Mouse (Mus musculus) heart, embryonic 10.5 days (tissue): Measurements from ENCODE around the gene Grm3. TPM values are rescaled to one million over a fixed set of nuclear protein-coding genes. Genes with fewer than 3 reads are reported as not detected.

Experiments
- DNase-seq: peaks from one replicate; pipeline ENCODE4 v3.0.0-alpha.2; 2017; ENCODE audit warnings: low spot score
- H3K27ac ChIP-seq: fragments of 300-500 bp; sonication (generic); 2 replicates; pipeline ENCODE4 v1.5.1; 2016; ENCODE audit warnings: mild to moderate bottlenecking
- H3K27me3 ChIP-seq: fragments of 300-500 bp; sonication (generic); 2 replicates; pipeline ENCODE4 v1.6.1; 2016; ENCODE audit warnings: mild to moderate bottlenecking; ENCODE audit not compliant: poor library complexity, insufficient read depth, severe bottlenecking
- H3K36me3 ChIP-seq: fragments of 300-500 bp; sonication (generic); 2 replicates; pipeline ENCODE4 v1.6.1; 2016; ENCODE audit warnings: mild to moderate bottlenecking, moderate library complexity
- H3K4me1 ChIP-seq: fragments of 300-500 bp; sonication (generic); 2 replicates; pipeline ENCODE4 v1.6.1; 2016; ENCODE audit warnings: mild to moderate bottlenecking
- H3K4me3 ChIP-seq: fragments of 300-500 bp; sonication (generic); 2 replicates; pipeline ENCODE4 v1.5.1; 2016; ENCODE audit warnings: mild to moderate bottlenecking, moderate library complexity
- H3K9me3 ChIP-seq: fragments of 300-500 bp; sonication (generic); 2 replicates; pipeline ENCODE4 v1.6.1; 2016; ENCODE audit warnings: mild to moderate bottlenecking, moderate library complexity
- WGBS: fragments of 180-500 bp; shearing (Covaris S2); methylation state at CpG from one replicate; pipeline ENCODE4 v1.1.7; 2016; 5-methylcytosine and 5-hydroxymethylcytosine counted together
- polyA plus RNA-seq: library from polyadenylated mRNA; unstranded; fragments of >200 nt; fragmentation: Nextera tagmentation; extraction: Ambion mirVana; gene quantifications from 2 replicates; pipeline ENCODE4 v1.2.1, GENCODE M21; 2016

The Grm3 gene
- 0.13 TPM in 1 of 2 replicates, not detected in the other for polyA plus RNA-seq

- no peak for DNase-seq
- 1% methylated on average over 25 of the region's 25 CpGs for WGBS
These were observed at the start of gene Grm3 for GRCm38 (mm10) chr5:9724956-9725600. TSS of gene Grm3 (minus strand) at chr5:9725170.

GRCm38 (mm10) chr5:9755751-9756150 is 30.8 kb upstream of the Grm3 start:
- Histone ChIP-seq H3K27ac (no peak overlapping the region), H3K4me3 (no peak overlapping the region), H3K9me3 (no peaks in the 10 kb centered on the region), H3K4me1 (no peaks in the 10 kb centered on the region), H3K27me3 (no peaks in the 10 kb centered on the region), H3K36me3 (no peaks in the 10 kb centered on the region)
- DNase-seq, result no peak
- WGBS, result 68% methylated on average over 2 of the region's 2 CpGs

More at GRCm38 (mm10) chr5:9724956-9725600, at the start of gene Grm3:
- peaks cover 13% of the 10 kb centered on the region for H3K4me1 ChIP-seq
- H3K4me3 ChIP-seq, result peak within 1 kb of the TSS; percentile 63
- H3K27me3 ChIP-seq, result peaks cover 22% of the 10 kb centered on the region
- H3K27ac ChIP-seq, result no peak within 1 kb of the TSS
- no peaks in the 10 kb centered on the region for H3K36me3 ChIP-seq
- H3K9me3 ChIP-seq, result no peaks in the 10 kb centered on the region

- H3K9me3 ChIP-seq, result no peaks in the 10 kb centered on the region
- DNase-seq, result no peak
- H3K4me3 ChIP-seq, result no peak overlapping the region
- no peaks in the 10 kb centered on the region for H3K4me1 ChIP-seq
- H3K27ac ChIP-seq, result no peak overlapping the region
- H3K36me3 ChIP-seq, result no peaks in the 10 kb centered on the region
- no peaks in the 10 kb centered on the region for H3K27me3 ChIP-seq
- 79% methylated on average over 5 of the region's 5 CpGs for WGBS
These were observed 23.2 kb upstream of the Grm3 start for GRCm38 (mm10) chr5:9748184-9748583.

GRCm38 (mm10) chr5:9744120-9744519 is 19.1 kb upstream of the Grm3 start:
- Histone ChIP-seq H3K4me3 (no peak overlapping the region), H3K9me3 (no peaks in the 10 kb centered on the region), H3K4me1 (no peaks in the 10 kb centered on the region), H3K36me3 (no peaks in the 10 kb centered on the region), H3K27ac (no peak overlapping the region), H3K27me3 (no peaks in the 10 kb centered on the region)
- no peak for DNase-seq
- WGBS, result 81% methylated on average over 5 of the region's 5 CpGs

- H3K4me1 ChIP-seq, result peaks cover 13% of the 10 kb centered on the region
- under 1% methylated on average over 22 of the region's 22 CpGs for WGBS
- peak; percentile 75 for DNase-seq
- H3K36me3 ChIP-seq, result no peaks in the 10 kb centered on the region
- peaks cover 22% of the 10 kb centered on the region for H3K27me3 ChIP-seq
- H3K4me3 ChIP-seq, result peak overlapping the region; percentile 63
- no peak overlapping the region for H3K27ac ChIP-seq
- no peaks in the 10 kb centered on the region for H3K9me3 ChIP-seq
These were observed 765 bp upstream of the Grm3 start for GRCm38 (mm10) chr5:9725601-9726268.

- no peaks in the 10 kb centered on the region for H3K9me3 ChIP-seq
- 4% methylated on average over 13 of the region's 13 CpGs for WGBS
- H3K27ac ChIP-seq, result no peak overlapping the region
- peaks cover 22% of the 10 kb centered on the region for H3K27me3 ChIP-seq
- DNase-seq, result no peak
- H3K4me3 ChIP-seq, result peak overlapping the region; percentile 63
- H3K36me3 ChIP-seq, result no peaks in the 10 kb centered on the region
- peaks cover 13% of the 10 kb centered on the region for H3K4me1 ChIP-seq
These were observed 549 bp downstream of the Grm3 start for GRCm38 (mm10) chr5:9724287-9724955.

GRCm38 (mm10) chr5:9721136-9721535 is 3.8 kb downstream of the Grm3 start:
- Histone ChIP-seq H3K9me3 (no peaks in the 10 kb centered on the region), H3K36me3 (no peaks in the 10 kb centered on the region), H3K4me1 (peaks cover 13% of the 10 kb centered on the region), H3K27ac (no peak overlapping the region), H3K4me3 (no peak overlapping the region), H3K27me3 (peaks cover 22% of the 10 kb centered on the region)
- DNase-seq, result no peak

GRCm38 (mm10) chr5:9716295-9716694 is 8.7 kb downstream of the Grm3 start:
- no peak overlapping the region for H3K4me3 ChIP-seq
- no peaks in the 10 kb centered on the region for H3K27me3 ChIP-seq
- H3K9me3 ChIP-seq, result no peaks in the 10 kb centered on the region
- DNase-seq, result no peak
- H3K4me1 ChIP-seq, result no peaks in the 10 kb centered on the region
- WGBS, result 72% methylated on average over 5 of the region's 5 CpGs
- no peak overlapping the region for H3K27ac ChIP-seq
- no peaks in the 10 kb centered on the region for H3K36me3 ChIP-seq

GRCm38 (mm10) chr5:9707096-9707495 is 17.9 kb downstream of the Grm3 start:
- 91% methylated on average over 1 of the region's 1 CpGs for WGBS
- Histone ChIP-seq H3K27me3 (no peaks in the 10 kb centered on the region), H3K36me3 (no peaks in the 10 kb centered on the region), H3K9me3 (no peaks in the 10 kb centered on the region), H3K4me3 (no peak overlapping the region), H3K27ac (no peak overlapping the region), H3K4me1 (no peaks in the 10 kb centered on the region)
- no peak for DNase-seq

GRCm38 (mm10) chr5:9703385-9704009 is 21.5 kb downstream of the Grm3 start:
- no peak overlapping the region for H3K27ac ChIP-seq
- no peaks in the 10 kb centered on the region for H3K4me1 ChIP-seq
- no peak overlapping the region for H3K4me3 ChIP-seq
- H3K9me3 ChIP-seq, result no peaks in the 10 kb centered on the region
- H3K27me3 ChIP-seq, result no peaks in the 10 kb centered on the region
- no peak for DNase-seq
- no peaks in the 10 kb centered on the region for H3K36me3 ChIP-seq
- 41% methylated on average over 3 of the region's 3 CpGs for WGBS

- H3K27me3 ChIP-seq, result no peaks in the 10 kb centered on the region
- H3K9me3 ChIP-seq, result no peaks in the 10 kb centered on the region
- no peak for DNase-seq
- H3K4me3 ChIP-seq, result no peak overlapping the region
- H3K4me1 ChIP-seq, result no peaks in the 10 kb centered on the region
- 31% methylated on average over 3 of the region's 3 CpGs for WGBS
- no peak overlapping the region for H3K27ac ChIP-seq
- H3K36me3 ChIP-seq, result no peaks in the 10 kb centered on the region
These were observed 22.1 kb downstream of the Grm3 start for GRCm38 (mm10) chr5:9702656-9703384.

GRCm38 (mm10) chr5:9692333-9692732 is 32.6 kb downstream of the Grm3 start:
- Histone ChIP-seq H3K4me3 (no peak overlapping the region), H3K27ac (no peak overlapping the region), H3K36me3 (no peaks in the 10 kb centered on the region), H3K9me3 (no peaks in the 10 kb centered on the region), H3K4me1 (no peaks in the 10 kb centered on the region), H3K27me3 (no peaks in the 10 kb centered on the region)
- 75% methylated on average over 1 of the region's 1 CpGs for WGBS
- no peak for DNase-seq
